Mouse (Mus musculus) kidney, embryonic 15.5 days (tissue): Measurements from ENCODE around the gene Trim41. TPM values are rescaled to one million over a fixed set of nuclear protein-coding genes. Genes with fewer than 3 reads are reported as not detected.
"Not testable (repeated sequence)": the region's sequence is repeated elsewhere in the genome, so short reads cannot be mapped to it uniquely, and the experiment has no call there.

ENCODE experiments used
- ATAC-seq: fragments of 200-750 bp; cut with Nextera tagmentation; replicated peaks from 2 replicates; pipeline ENCODE4 v1.8.0; 2017; ENCODE audit warnings: moderate TSS enrichment; ENCODE audit not compliant: low FRiP score
- H3K27ac ChIP-seq: fragments of 300-500 bp; sonication (generic); 2 replicates; pipeline ENCODE4 v1.5.1; 2015; ENCODE audit warnings: mild to moderate bottlenecking, inconsistent platforms
- H3K27me3 ChIP-seq: fragments of 300-500 bp; sonication (generic); 2 replicates; pipeline ENCODE4 v1.6.1; 2015; ENCODE audit warnings: inconsistent platforms
- H3K36me3 ChIP-seq: fragments of 300-500 bp; sonication (generic); 2 replicates; pipeline ENCODE4 v1.6.1; 2015; ENCODE audit warnings: inconsistent platforms
- H3K4me1 ChIP-seq: fragments of 300-500 bp; sonication (generic); 2 replicates; pipeline ENCODE4 v1.6.1; 2015; ENCODE audit warnings: inconsistent platforms
- H3K4me2 ChIP-seq: fragments of 300-500 bp; sonication (generic); 2 replicates; pipeline ENCODE4 v1.6.1; 2015; ENCODE audit warnings: moderate library complexity, mild to moderate bottlenecking, inconsistent platforms
- H3K4me3 ChIP-seq: fragments of 300-500 bp; sonication (generic); replicated peaks from 2 replicates; pipeline ENCODE4 v1.5.1; 2015; ENCODE audit warnings: mild to moderate bottlenecking, inconsistent platforms
- H3K9ac ChIP-seq: fragments of 300-500 bp; sonication (generic); 2 replicates; pipeline ENCODE4 v1.6.1; 2015; ENCODE audit warnings: mild to moderate bottlenecking, inconsistent platforms
- H3K9me3 ChIP-seq: fragments of 300-500 bp; sonication (generic); replicated peaks from 2 replicates; pipeline ENCODE4 v1.6.1; 2016; ENCODE audit warnings: inconsistent platforms
- WGBS: fragments of 180-500 bp; shearing (Covaris S2); methylation state at CpG from one replicate; pipeline ENCODE4 v1.1.7; 2015; ENCODE audit warnings: mixed read lengths; 5-methylcytosine and 5-hydroxymethylcytosine counted together
- polyA plus RNA-seq: library from polyadenylated mRNA; unstranded; fragments of >200 nt; fragmentation: Nextera tagmentation; extraction: Ambion mirVana; gene quantifications from 2 replicates; pipeline ENCODE4 v1.2.1, GENCODE M21; 2015

Gene Trim41
- polyA plus RNA-seq, 1 experiment from 2014 or later, result 6.6 TPM

GRCm38 (mm10) chr11:48846362-48846761 is 29.2 kb upstream of the Trim41 start:
- ATAC-seq, H3K27ac ChIP-seq, H3K4me3 ChIP-seq, H3K9me3 ChIP-seq, H3K9ac ChIP-seq, H3K4me2 ChIP-seq, H3K4me1 ChIP-seq, H3K36me3 ChIP-seq: not testable (repeated sequence)
- WGBS, result 73% methylated on average over 2 of the region's 2 CpGs
- H3K27me3 ChIP-seq, result peaks cover 19% of the 10 kb centered on the region

DNA sequence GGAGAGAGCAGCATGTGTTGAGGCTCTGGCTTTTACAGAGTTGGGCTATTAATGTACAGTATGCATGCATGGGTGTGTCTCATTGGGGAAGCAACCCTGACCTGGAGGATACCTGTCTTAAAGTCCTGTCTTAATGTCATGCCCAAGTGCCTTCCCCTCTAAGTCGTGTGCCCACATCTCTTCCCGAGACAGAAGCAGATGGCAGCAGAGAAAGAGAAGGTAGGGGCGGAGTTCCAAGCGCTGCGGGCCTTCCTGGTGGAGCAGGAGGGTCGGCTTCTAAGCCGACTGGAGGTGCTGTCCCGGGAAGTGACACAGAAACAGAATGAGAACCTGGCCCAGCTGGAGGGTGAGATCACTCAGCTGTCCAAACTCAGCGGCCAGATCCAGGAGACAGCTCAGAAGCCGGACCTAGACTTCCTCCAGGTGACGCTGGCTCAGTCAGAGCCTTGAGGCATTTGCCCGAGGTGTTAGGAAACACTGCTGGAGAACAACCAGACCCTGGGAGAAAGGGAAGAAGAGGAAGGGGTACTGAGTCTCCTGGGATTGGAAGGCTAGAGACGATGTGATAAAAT is 28.2 kb upstream of the Trim41 start:
- H3K4me3 ChIP-seq, result no peak overlapping the region
- H3K36me3 ChIP-seq, result no peaks in the 10 kb centered on the region
- peaks cover 19% of the 10 kb centered on the region for H3K27me3 ChIP-seq
- no peaks in the 10 kb centered on the region for H3K9me3 ChIP-seq
- no peak overlapping the region for H3K4me2 ChIP-seq
- ATAC-seq, result no peak
- H3K9ac ChIP-seq, result no peak overlapping the region
- WGBS, result 25% methylated on average over 13 of the region's 13 CpGs
- 0 out of 2 replicates have a peak, but pooled peaks cover 5% of the 10 kb centered on the region for H3K4me1 ChIP-seq
- no peak overlapping the region for H3K27ac ChIP-seq

GRCm38 (mm10) chr11:48844309-48844708 is 27.2 kb upstream of the Trim41 start:
- Histone ChIP-seq H3K27ac (no peak overlapping the region), H3K9me3 (no peaks in the 10 kb centered on the region), H3K4me3 (no peak overlapping the region), H3K27me3 (peaks cover 15% of the 10 kb centered on the region; the same call in 1 of the 2 replicates), H3K4me1 (0 out of 2 replicates have a peak, but pooled peaks cover 2% of the 10 kb centered on the region), H3K9ac (no peak overlapping the region), H3K36me3 (no peaks in the 10 kb centered on the region), H3K4me2 (no peak overlapping the region)
- ATAC-seq, result no peak
- 57% methylated on average over 6 of the region's 6 CpGs for WGBS

- Histone ChIP-seq H3K36me3 (no peaks in the 10 kb centered on the region), H3K4me2 (no peak overlapping the region), H3K4me3 (no peak overlapping the region), H3K9ac (no peak overlapping the region), H3K9me3 (no peaks in the 10 kb centered on the region), H3K4me1 (peaks cover 10% of the 10 kb centered on the region), H3K27ac (no peak overlapping the region), H3K27me3 (0 out of 2 replicates have a peak, but pooled peaks cover 9% of the 10 kb centered on the region)
- ATAC-seq, result no peak
- WGBS, result 81% methylated on average over 11 of the region's 11 CpGs
Observed at GRCm38 (mm10) chr11:48843202-48843601, 26.0 kb upstream of the Trim41 start.

GRCm38 (mm10) chr11:48842378-48842792 is 25.2 kb upstream of the Trim41 start:
- Histone ChIP-seq H3K9ac (no peak overlapping the region), H3K9me3 (no peaks in the 10 kb centered on the region), H3K27me3 (0 out of 2 replicates have a peak, but pooled peaks cover 9% of the 10 kb centered on the region), H3K36me3 (no peaks in the 10 kb centered on the region), H3K4me1 (peaks cover 12% of the 10 kb centered on the region), H3K4me2 (no peak overlapping the region), H3K4me3 (no peak overlapping the region), H3K27ac (no peak overlapping the region)
- no peak for ATAC-seq
- WGBS, result 81% methylated on average over 4 of the region's 4 CpGs

DNA sequence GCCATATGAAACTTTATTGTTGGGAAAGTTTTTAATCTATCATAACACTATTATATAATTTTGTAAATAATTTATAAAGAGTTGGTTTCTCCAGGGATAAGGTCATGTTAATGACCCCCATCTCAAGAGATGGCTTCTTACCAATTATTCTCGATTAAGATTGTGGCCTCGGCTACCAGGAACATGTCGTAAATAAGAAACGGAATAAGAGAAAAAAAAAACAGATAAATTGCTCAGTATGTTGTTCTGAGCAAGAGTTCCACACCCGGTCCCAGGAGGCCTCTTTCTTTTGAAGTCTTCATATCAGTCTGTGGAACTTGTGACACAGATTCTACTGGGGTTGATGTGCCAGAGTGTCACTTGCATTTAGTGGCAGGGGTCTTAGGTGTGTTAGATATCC is 24.1 kb upstream of the Trim41 start:
- no peak overlapping the region for H3K9ac ChIP-seq
- no peaks in the 10 kb centered on the region for H3K36me3 ChIP-seq
- no peaks in the 10 kb centered on the region for H3K9me3 ChIP-seq
- H3K4me1 ChIP-seq, result peaks cover 20% of the 10 kb centered on the region
- 65% methylated on average over 5 of the region's 5 CpGs for WGBS
- no peak overlapping the region for H3K27ac ChIP-seq
- 0 out of 2 replicates have a peak, but pooled peaks cover 12% of the 10 kb centered on the region for H3K27me3 ChIP-seq
- no peak for ATAC-seq
- H3K4me3 ChIP-seq, result no peak overlapping the region
- H3K4me2 ChIP-seq, result no peak overlapping the region

DNA sequence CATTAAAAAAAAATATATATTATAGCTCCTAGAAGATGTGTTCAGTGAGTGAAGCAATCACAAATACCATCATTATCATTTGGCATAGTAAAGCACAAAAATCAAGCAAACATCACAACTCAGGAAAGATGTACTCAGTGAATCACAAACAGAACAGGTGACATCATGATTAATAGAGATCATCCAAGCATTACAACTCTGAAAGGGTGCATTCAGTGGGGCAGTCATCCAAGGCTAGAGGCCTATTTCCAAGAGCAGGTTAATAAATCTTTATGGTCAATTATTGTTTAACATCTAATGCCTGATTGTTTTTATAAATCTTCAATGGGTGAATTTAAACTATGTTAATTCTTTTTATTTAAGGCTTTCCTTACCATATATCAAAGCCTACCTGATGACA is 23.7 kb upstream of the Trim41 start:
- Histone ChIP-seq H3K4me1 (peaks cover 20% of the 10 kb centered on the region), H3K27ac (no peak overlapping the region), H3K4me2 (no peak overlapping the region), H3K9me3 (no peaks in the 10 kb centered on the region), H3K36me3 (no peaks in the 10 kb centered on the region), H3K9ac (no peak overlapping the region), H3K27me3 (peaks cover 12% of the 10 kb centered on the region; the same call in 1 of the 2 replicates), H3K4me3 (no peak overlapping the region)
- ATAC-seq, result no peak

DNA sequence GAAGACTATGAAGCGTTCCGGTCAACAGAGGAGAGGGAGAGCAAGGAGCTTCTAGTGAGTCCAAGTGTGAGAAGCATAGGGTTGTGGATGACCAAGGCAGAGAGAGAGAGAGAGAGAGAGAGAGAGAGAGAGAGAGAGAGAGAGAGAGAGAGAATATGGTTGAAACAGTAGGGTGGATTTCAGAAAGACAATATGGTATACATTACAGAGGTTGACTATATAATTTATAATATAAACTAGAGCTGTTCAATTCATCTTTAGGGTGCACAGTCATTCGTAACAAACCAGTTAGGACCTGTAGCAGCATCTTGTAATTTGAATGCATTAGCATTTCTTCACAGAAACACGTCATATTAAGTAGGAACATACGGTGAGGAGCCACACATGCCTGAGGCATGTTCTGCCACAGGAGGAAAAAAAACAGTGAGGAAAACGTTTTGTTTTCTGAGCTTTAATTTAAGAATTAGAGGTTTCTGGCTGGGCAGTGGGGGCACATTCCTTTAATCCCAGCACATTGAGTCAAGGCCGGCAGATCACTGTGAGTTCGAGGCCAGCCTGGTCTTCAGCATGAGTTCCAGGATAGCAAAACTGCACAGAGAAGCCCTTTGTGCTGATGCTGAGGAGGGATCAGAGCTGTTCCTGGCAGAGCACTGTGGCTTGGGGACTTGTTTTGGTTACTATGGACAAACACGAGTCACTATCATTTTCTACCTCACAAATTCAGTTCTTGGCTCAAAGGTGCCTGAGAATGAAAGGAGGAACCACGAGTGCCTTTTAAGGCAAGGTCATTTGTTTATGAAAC is 21.9 kb upstream of the Trim41 start:
- no peak for ATAC-seq
- H3K4me3 ChIP-seq, result peak overlapping the region; percentile 89
- H3K27me3 ChIP-seq, result peaks cover 7% of the 10 kb centered on the region; the same call in 1 of the 2 replicates
- H3K4me2 ChIP-seq, result peak overlapping the region; percentile 86
- H3K9me3 ChIP-seq, result no peaks in the 10 kb centered on the region
- no peak overlapping the region for H3K9ac ChIP-seq
- no peak overlapping the region for H3K27ac ChIP-seq
- 78% methylated on average over 10 of the region's 10 CpGs for WGBS
- no peaks in the 10 kb centered on the region for H3K36me3 ChIP-seq
- peaks cover 20% of the 10 kb centered on the region for H3K4me1 ChIP-seq

DNA sequence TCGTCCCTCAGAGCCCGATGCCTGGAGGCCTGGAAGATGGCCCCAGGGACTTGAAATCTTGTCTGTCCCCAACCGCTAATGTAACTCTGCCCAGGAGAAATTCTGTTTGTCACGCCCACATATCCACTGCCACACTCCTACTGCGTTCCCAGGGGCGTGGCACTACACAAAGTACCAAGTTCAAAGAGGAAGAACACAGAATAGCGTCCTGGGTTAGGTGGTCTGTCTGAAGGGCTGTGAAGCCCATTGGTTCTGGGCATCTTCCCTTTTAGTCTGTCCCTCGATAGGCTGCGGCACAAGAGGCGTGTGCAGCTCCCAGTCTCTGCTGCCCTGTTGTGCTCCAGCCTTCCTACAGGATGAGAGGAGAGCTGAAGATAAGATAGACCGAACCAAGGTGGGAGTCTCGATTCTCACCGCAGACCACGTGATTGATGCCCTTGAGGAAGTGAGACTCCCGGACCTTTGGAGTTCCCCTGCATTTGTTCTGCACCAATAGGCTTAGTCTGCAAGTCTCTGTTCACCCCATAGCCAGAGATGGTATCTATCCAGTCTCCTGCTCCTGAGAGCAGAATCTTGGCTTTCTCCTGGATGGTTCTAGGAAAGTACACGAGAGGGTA is 21.1 kb upstream of the Trim41 start:
- no peaks in the 10 kb centered on the region for H3K36me3 ChIP-seq
- peak overlapping the region; percentile 68 for H3K27ac ChIP-seq
- peak; percentile 7 for ATAC-seq
- peaks cover 7% of the 10 kb centered on the region; the same call in 1 of the 2 replicates for H3K27me3 ChIP-seq
- peak overlapping the region; percentile 72 for H3K9ac ChIP-seq
- H3K4me1 ChIP-seq, result peaks cover 20% of the 10 kb centered on the region
- H3K9me3 ChIP-seq, result no peaks in the 10 kb centered on the region
- peak overlapping the region; percentile 89 for H3K4me3 ChIP-seq
- peak overlapping the region; percentile 86 for H3K4me2 ChIP-seq
- 2% methylated on average over 16 of the region's 16 CpGs for WGBS

- Histone ChIP-seq H3K4me2 (peak overlapping the region; percentile 86), H3K4me3 (peak overlapping the region; percentile 89), H3K27ac (peak overlapping the region; percentile 68), H3K9me3 (no peaks in the 10 kb centered on the region), H3K4me1 (peaks cover 24% of the 10 kb centered on the region), H3K9ac (peak overlapping the region; percentile 72), H3K36me3 (no peaks in the 10 kb centered on the region), H3K27me3 (peaks cover 7% of the 10 kb centered on the region; the same call in 1 of the 2 replicates)
- under 1% methylated on average over 77 of the region's 77 CpGs for WGBS
- peak; percentile 26 for ATAC-seq
Observed at GRCm38 (mm10) chr11:48837310-48838180, 20.4 kb upstream of the Trim41 start.

- Histone ChIP-seq H3K4me1 (peaks cover 24% of the 10 kb centered on the region), H3K9me3 (no peaks in the 10 kb centered on the region), H3K27me3 (peaks cover 7% of the 10 kb centered on the region; the same call in 1 of the 2 replicates), H3K9ac (peak overlapping the region; percentile 72), H3K36me3 (no peaks in the 10 kb centered on the region), H3K27ac (0 out of 2 replicates have a peak overlapping the region, but pooled peaks have one; percentile 68), H3K4me2 (peak overlapping the region; percentile 86), H3K4me3 (peak overlapping the region; percentile 89)
- peak; percentile 4; the same call in 1 of the 2 replicates for ATAC-seq
- 7% methylated on average over 11 of the region's 11 CpGs for WGBS
Observed at GRCm38 (mm10) chr11:48836990-48837309, 19.8 kb upstream of the Trim41 start.
